Mouse (Mus musculus): ENCODE data around the gene Plppr1. TPM values are rescaled to one million over a fixed set of nuclear protein-coding genes. Genes with fewer than 3 reads are reported as not detected.

Plppr1 gene
- polyA plus RNA-seq, 1 experiment = not detected

DNA sequence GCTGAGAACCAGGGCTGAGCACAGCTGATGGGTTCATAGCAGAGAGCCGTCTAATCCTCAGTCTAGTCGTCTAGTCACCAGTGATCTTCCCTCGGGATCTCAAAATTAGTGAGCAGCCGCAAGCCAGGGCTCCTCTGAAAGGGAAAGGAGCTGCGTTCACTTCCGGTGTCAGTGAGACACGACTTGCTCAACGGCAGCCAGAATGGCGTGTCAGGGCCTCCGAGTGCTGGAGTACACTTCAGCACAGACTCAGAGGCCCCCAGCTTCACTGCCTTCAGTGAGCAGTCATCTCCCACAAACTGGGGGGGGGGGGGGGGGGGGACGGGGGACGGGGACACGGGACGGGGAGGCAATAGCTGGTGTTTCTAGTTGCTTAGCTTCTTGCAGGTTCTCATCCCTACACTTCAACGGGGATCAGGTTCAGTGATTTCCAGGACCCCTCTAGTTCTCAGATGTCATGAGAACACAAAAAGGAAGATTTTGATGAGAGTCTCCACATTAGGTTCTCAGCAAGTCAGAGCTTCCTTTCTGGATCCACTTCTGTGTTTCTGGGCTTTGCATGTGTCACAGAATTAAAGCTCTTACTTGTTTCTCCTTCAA is 225.7 kb downstream of the Plppr1 start:
- no peak overlapping the region for H3K9ac ChIP-seq (ENCODE audit: low read depth, poor library complexity, severe bottlenecking)
- no peaks in the 10 kb centered on the region; the same call in 1 of the 2 replicates for H3K9me3 ChIP-seq (replicated peaks; ENCODE audit: control insufficient read depth, insufficient read depth, low read length, poor library complexity, severe bottlenecking)
- no peaks in the 10 kb centered on the region for H3K27me3 ChIP-seq (ENCODE audit: control insufficient read depth, insufficient read depth, low read length, poor library complexity, severe bottlenecking)
- no peak overlapping the region for H3K4me3 ChIP-seq (ENCODE audit: low read depth, low read length)
- no peaks in the 10 kb centered on the region for H3K36me3 ChIP-seq (ENCODE audit: control insufficient read depth, insufficient read depth, low read length, poor library complexity, severe bottlenecking)
- no peaks in the 10 kb centered on the region for H3K4me1 ChIP-seq (ENCODE audit: control insufficient read depth, insufficient read depth, low read length)
- TF ChIP-seq CTCF (IDR thresholded peaks at IDR 0.05; ENCODE audit: low read depth, low read length) (no peak), EP300 (IDR thresholded peaks at IDR 0.05; ENCODE audit: insufficient read depth, low read depth, low read length) (no peak), POLR2A (IDR thresholded peaks at IDR 0.05; ENCODE audit: insufficient read depth, low read length) (no peak)
- no peak overlapping the region for H3K27ac ChIP-seq (ENCODE audit: insufficient read depth, low read length)

DNA sequence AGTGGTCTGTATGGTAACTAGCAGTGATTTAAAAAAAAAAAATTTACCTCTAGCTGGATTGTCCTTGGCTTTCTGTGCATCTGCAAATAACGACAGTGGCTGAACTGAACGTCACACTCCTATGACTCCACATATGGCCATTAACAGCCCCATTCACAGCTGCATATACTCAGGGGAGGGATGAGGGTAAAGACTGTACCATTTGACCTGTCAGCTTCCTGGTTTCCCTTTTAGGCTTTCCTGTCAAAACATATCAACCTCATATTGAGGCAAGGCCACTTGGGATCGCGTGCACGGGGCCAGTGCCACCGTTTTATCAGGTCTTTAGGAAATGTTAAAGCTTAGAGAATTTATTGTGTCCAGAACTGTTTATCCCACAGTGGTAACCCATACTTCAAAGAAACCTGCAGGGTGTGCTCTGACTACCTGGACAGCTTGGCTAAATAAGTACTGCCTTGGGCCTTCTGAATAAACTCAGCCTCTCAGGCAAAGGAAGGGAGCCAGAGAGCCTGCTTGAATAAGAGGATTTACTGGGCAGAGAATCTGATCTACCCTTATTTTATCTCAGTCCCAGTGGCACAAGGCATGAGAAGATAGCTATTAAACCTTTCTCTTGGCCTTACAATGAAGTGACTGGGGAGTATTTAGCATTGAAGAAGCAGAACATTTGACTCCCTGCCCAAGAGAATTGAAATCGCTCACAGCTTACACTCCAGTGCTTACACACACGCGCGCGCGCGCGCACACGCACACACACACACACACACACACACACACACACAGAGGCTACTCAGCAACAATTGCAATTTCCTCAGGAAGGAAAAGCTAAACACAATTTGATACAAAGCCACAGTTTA is 226.5 kb downstream of the Plppr1 start:
- H3K9ac ChIP-seq (ENCODE audit: low read depth, poor library complexity, severe bottlenecking) = no peak overlapping the region
- no peak overlapping the region for H3K4me3 ChIP-seq (ENCODE audit: low read depth, low read length)
- H3K9me3 ChIP-seq (replicated peaks; ENCODE audit: control insufficient read depth, insufficient read depth, low read length, poor library complexity, severe bottlenecking) = no peaks in the 10 kb centered on the region; the same call in 1 of the 2 replicates
- H3K4me1 ChIP-seq (ENCODE audit: control insufficient read depth, insufficient read depth, low read length) = no peaks in the 10 kb centered on the region
- TF ChIP-seq CTCF (IDR thresholded peaks at IDR 0.05; ENCODE audit: low read depth, low read length) = no peak
- TF ChIP-seq POLR2A (IDR thresholded peaks at IDR 0.05; ENCODE audit: insufficient read depth, low read length) = no peak
- no peak for TF ChIP-seq EP300 (IDR thresholded peaks at IDR 0.05; ENCODE audit: insufficient read depth, low read depth, low read length)
- H3K36me3 ChIP-seq (ENCODE audit: control insufficient read depth, insufficient read depth, low read length, poor library complexity, severe bottlenecking) = no peaks in the 10 kb centered on the region
- H3K27ac ChIP-seq (ENCODE audit: insufficient read depth, low read length) = no peak overlapping the region
- H3K27me3 ChIP-seq (ENCODE audit: control insufficient read depth, insufficient read depth, low read length, poor library complexity, severe bottlenecking) = no peaks in the 10 kb centered on the region

DNA sequence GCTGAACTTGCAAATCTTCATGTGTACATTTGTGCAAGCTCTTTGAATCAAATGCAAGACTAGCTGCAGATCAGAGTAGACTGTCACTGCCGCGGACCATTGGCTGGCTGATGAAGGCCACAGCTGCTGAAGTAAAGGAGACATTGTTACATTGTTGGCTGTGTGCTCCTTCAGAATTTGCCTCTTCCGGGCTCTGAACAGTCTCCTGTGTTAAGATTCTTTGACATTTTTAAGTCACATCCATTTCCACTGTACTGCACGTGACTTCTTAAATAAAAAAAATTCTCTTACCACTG is 227.1 kb downstream of the Plppr1 start:
- Histone ChIP-seq H3K4me3 (ENCODE audit: low read depth, low read length) (no peak overlapping the region), H3K27ac (ENCODE audit: insufficient read depth, low read length) (no peak overlapping the region), H3K4me1 (ENCODE audit: control insufficient read depth, insufficient read depth, low read length) (no peaks in the 10 kb centered on the region), H3K36me3 (ENCODE audit: control insufficient read depth, insufficient read depth, low read length, poor library complexity, severe bottlenecking) (no peaks in the 10 kb centered on the region), H3K27me3 (ENCODE audit: control insufficient read depth, insufficient read depth, low read length, poor library complexity, severe bottlenecking) (no peaks in the 10 kb centered on the region), H3K9ac (ENCODE audit: low read depth, poor library complexity, severe bottlenecking) (no peak overlapping the region), H3K9me3 (replicated peaks; ENCODE audit: control insufficient read depth, insufficient read depth, low read length, poor library complexity, severe bottlenecking) (no peaks in the 10 kb centered on the region; the same call in 1 of the 2 replicates)
- TF ChIP-seq POLR2A (IDR thresholded peaks at IDR 0.05; ENCODE audit: insufficient read depth, low read length) (no peak), EP300 (IDR thresholded peaks at IDR 0.05; ENCODE audit: insufficient read depth, low read depth, low read length) (no peak), CTCF (IDR thresholded peaks at IDR 0.05; ENCODE audit: low read depth, low read length) (no peak)

DNA sequence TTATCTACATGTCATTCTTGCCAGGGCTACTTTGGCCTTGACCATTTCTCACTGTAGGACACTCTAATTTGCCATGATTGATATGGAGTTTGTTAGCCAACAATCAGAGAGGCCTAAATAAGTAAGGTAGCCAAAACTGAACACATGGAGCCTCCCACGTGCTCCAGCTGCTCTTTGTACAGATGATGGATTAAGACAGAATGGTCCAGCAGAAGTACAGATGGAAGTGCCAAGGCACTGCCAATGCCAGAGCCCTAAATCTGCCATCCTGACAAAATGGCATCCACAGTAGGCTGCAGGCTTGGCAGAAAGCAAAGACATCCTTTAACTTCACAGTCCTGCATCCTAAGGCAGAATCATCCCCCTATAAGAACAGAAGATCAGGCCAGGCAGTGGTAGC is 237.4 kb downstream of the Plppr1 start:
- Histone ChIP-seq H3K4me1 (ENCODE audit: control insufficient read depth, insufficient read depth, low read length) (no peaks in the 10 kb centered on the region), H3K4me3 (ENCODE audit: low read depth, low read length) (no peak overlapping the region), H3K9me3 (replicated peaks; ENCODE audit: control insufficient read depth, insufficient read depth, low read length, poor library complexity, severe bottlenecking) (no peaks in the 10 kb centered on the region), H3K27ac (ENCODE audit: insufficient read depth, low read length) (no peak overlapping the region), H3K36me3 (ENCODE audit: control insufficient read depth, insufficient read depth, low read length, poor library complexity, severe bottlenecking) (no peaks in the 10 kb centered on the region), H3K27me3 (ENCODE audit: control insufficient read depth, insufficient read depth, low read length, poor library complexity, severe bottlenecking) (no peaks in the 10 kb centered on the region), H3K9ac (ENCODE audit: low read depth, poor library complexity, severe bottlenecking) (no peak overlapping the region)
- TF ChIP-seq CTCF (IDR thresholded peaks at IDR 0.05; ENCODE audit: low read depth, low read length) (no peak), POLR2A (IDR thresholded peaks at IDR 0.05; ENCODE audit: insufficient read depth, low read length) (no peak)

DNA sequence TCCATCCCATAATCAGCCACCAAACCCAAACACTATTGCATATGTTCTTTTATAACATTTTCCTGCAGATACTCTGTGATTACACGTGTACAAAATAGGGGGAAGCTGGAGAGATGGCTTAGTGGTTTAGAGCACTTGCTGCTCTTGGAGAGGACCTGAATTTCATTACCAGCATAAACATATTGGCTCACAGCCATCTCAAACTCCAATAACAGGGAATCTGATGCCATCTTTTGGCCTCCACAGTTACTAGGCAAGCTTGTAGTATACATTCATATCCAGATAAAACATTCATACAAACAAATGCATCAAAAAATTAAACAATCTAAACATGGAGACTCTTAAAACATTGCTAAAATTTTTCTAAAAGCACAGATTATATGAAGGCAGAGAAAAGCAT is 240.5 kb downstream of the Plppr1 start:
- Histone ChIP-seq H3K27me3 (ENCODE audit: control insufficient read depth, insufficient read depth, low read length, poor library complexity, severe bottlenecking) (no peaks in the 10 kb centered on the region), H3K4me3 (ENCODE audit: low read depth, low read length) (no peak overlapping the region)
- TF ChIP-seq CTCF (IDR thresholded peaks at IDR 0.05; ENCODE audit: low read depth, low read length) (no peak), EP300 (IDR thresholded peaks at IDR 0.05; ENCODE audit: insufficient read depth, low read depth, low read length) (no peak), POLR2A (IDR thresholded peaks at IDR 0.05; ENCODE audit: insufficient read depth, low read length) (no peak)

More for the DNA sequence above, 240.5 kb downstream of the Plppr1 start:
- Histone ChIP-seq H3K27ac (ENCODE audit: insufficient read depth, low read length) (no peak overlapping the region), H3K4me1 (ENCODE audit: control insufficient read depth, insufficient read depth, low read length) (no peaks in the 10 kb centered on the region), H3K9ac (ENCODE audit: low read depth, poor library complexity, severe bottlenecking) (no peak overlapping the region), H3K36me3 (ENCODE audit: control insufficient read depth, insufficient read depth, low read length, poor library complexity, severe bottlenecking) (no peaks in the 10 kb centered on the region), H3K9me3 (replicated peaks; ENCODE audit: control insufficient read depth, insufficient read depth, low read length, poor library complexity, severe bottlenecking) (no peaks in the 10 kb centered on the region)
